27 mouse cellular contexts compared by ENCODE assay signal in the genomic region with DNA sequence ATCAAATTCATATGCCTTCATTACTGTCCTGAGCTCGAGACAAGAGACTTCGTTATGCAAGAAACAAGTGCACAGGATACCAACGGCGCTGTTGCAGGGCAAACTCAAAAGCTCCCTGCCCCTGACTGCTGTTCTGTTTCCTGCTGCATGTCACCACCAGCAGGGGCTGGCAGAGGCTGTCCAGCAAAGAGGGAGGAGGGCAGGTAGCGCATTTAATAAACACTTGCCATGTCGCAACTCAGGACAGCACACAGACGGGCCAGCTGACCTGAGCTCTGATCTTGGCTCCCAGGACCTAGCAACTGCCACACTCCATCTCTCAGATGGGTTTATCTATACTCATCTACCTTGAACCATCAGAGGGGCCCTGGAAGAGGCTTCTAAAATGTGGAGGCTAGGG.
DNase-seq lines count a peak whose midpoint lies in the region; ATAC-seq and TF ChIP-seq lines count a peak whose summit lies in the region.
"Had no signal": no experiment of that assay in that cellular context is flagged by ENCODE, and none has a peak within 500 bp of the region (broad histone marks: within the 10 kb centered on the region; RNA-seq: fewer than 3 reads in every experiment).

No protein-coding gene starts in this region.

- ATAC-seq in lung, postnatal 0 days = no peak
- ATAC-seq in liver, embryonic 15.5 days (ENCODE audit: insufficient read depth) = peak; percentile 73
- ATAC-seq: forebrain, embryonic 13.5 days; inflammation-experienced regulatory T-cells, adult 6 months; midbrain, embryonic 13.5 days had no signal

- no peak overlapping the region for H3K4me3 ChIP-seq in layer of hippocampus, adult 2 months
- H3K4me3 ChIP-seq in lung, postnatal 0 days (ENCODE audit: low read depth, low read length) = no peak overlapping the region
- no peak overlapping the region for H3K4me3 ChIP-seq in liver, embryonic 15.5 days (replicated peaks)
- H3K4me3 ChIP-seq: forebrain, embryonic 13.5 days; heart, adult 2 months; heart, embryonic 12.5 days; hindbrain, embryonic 13.5 days; lung, embryonic 15.5 days; megakaryocyte, embryonic 14.5 days; midbrain, embryonic 13.5 days had no signal

- no peaks in the 10 kb centered on the region for H3K4me1 ChIP-seq in lung, postnatal 0 days (ENCODE audit: insufficient read depth, low read depth, low read length)
- H3K4me1 ChIP-seq in liver, embryonic 15.5 days (replicated peaks) = 0 out of 2 replicates have a peak, but pooled peaks cover 2% of the 10 kb centered on the region
- H3K4me1 ChIP-seq: heart, embryonic 12.5 days; lung, embryonic 15.5 days; megakaryocyte, embryonic 14.5 days had no signal

- H3K4me2 ChIP-seq in lung, postnatal 0 days (replicated peaks; ENCODE audit: low read depth, low read length) = no peak overlapping the region
- peak overlapping the region; percentile 20; the same call in 1 of the 2 replicates for H3K4me2 ChIP-seq in liver, embryonic 15.5 days
- H3K4me2 ChIP-seq: forebrain, embryonic 13.5 days; heart, embryonic 12.5 days; hindbrain, embryonic 13.5 days; lung, embryonic 15.5 days; midbrain, embryonic 13.5 days had no signal

- no peaks in the 10 kb centered on the region for H3K27me3 ChIP-seq in lung, postnatal 0 days (replicated peaks; ENCODE audit: insufficient read depth, low read length)
- H3K27me3 ChIP-seq in liver, embryonic 15.5 days = no peaks in the 10 kb centered on the region
- H3K27me3 ChIP-seq: forebrain, embryonic 13.5 days; hindbrain, embryonic 13.5 days; lung, embryonic 15.5 days; midbrain, embryonic 13.5 days had no signal

- no peaks in the 10 kb centered on the region for H3K9me3 ChIP-seq in lung, postnatal 0 days (ENCODE audit: low read length)
- no peaks in the 10 kb centered on the region for H3K9me3 ChIP-seq in liver, embryonic 15.5 days (replicated peaks)
- H3K9me3 ChIP-seq: forebrain, embryonic 13.5 days; heart, embryonic 12.5 days; hindbrain, embryonic 13.5 days; lung, embryonic 15.5 days; megakaryocyte, embryonic 14.5 days; midbrain, embryonic 13.5 days had no signal

- H3K36me3 ChIP-seq in lung, postnatal 0 days (ENCODE audit: insufficient read depth, low read length) = no peaks in the 10 kb centered on the region
- no peaks in the 10 kb centered on the region for H3K36me3 ChIP-seq in liver, embryonic 15.5 days (replicated peaks)
- H3K36me3 ChIP-seq: heart, embryonic 12.5 days; hindbrain, embryonic 13.5 days; lung, embryonic 15.5 days; midbrain, embryonic 13.5 days had no signal

- no peak for TF ChIP-seq EP300 in lung, postnatal 0 days (IDR thresholded peaks at IDR 0.05)

- H3K27ac ChIP-seq in layer of hippocampus, adult 2 months = peak overlapping the region; percentile 19; the same call in 1 of the 2 replicates
- H3K27ac ChIP-seq in lung, postnatal 0 days (ENCODE audit: low read length) = no peak overlapping the region
- no peak overlapping the region for H3K27ac ChIP-seq in liver, embryonic 15.5 days (replicated peaks)
- H3K27ac ChIP-seq: heart, adult 2 months; hindbrain, embryonic 13.5 days; lung, embryonic 15.5 days; midbrain, embryonic 13.5 days had no signal

- 0 out of 2 replicates have a peak, but pooled peaks have one; percentile 12 for TF ChIP-seq CTCF in layer of hippocampus, adult 2 months (conservative IDR thresholded peaks at IDR 0.05)
- 0 out of 2 replicates have a peak, but pooled peaks have one; percentile 2 for TF ChIP-seq CTCF in lung, postnatal 0 days (IDR thresholded peaks at IDR 0.05)

- no peak for DNase-seq in layer of hippocampus, adult 2 months (ENCODE audit: low spot score in 2 of 2)
- no peak for DNase-seq in layer of hippocampus, postnatal 14 days (ENCODE audit: low spot score in 2 of 2)
- DNase-seq in lung, postnatal 0 days (ENCODE audit: low spot score) = no peak
- DNase-seq in lung, postnatal 36 days = no peak
- DNase-seq in gastrocnemius, adult 18-20 months (ENCODE audit: low spot score) = no peak
- DNase-seq in urinary bladder, adult 18-20 months (ENCODE audit: low spot score in 2 of 2) = no peak
- DNase-seq: adrenal gland, postnatal 10 days; B cell, adult 2 months; cerebellum, adult 11 months; cerebellum, postnatal 14 days; heart, adult 2 months; heart, postnatal 4 days; kidney, adult 11 months; kidney, postnatal 14 days; left cerebral cortex, postnatal 4 days; lung, postnatal 4 days; right cerebral cortex, adult 18-20 months; spleen, adult 18-20 months; thymus, postnatal 14 days had no signal

- WGBS in lung, postnatal 0 days = 54% methylated on average over 7 of the region's 7 CpGs
- WGBS in liver, embryonic 15.5 days (ENCODE audit: insufficient replicate concordance) = 59% methylated on average over 7 of the region's 7 CpGs

- no peak overlapping the region for H3K9ac ChIP-seq in lung, postnatal 0 days (replicated peaks; ENCODE audit: low read depth)
- H3K9ac ChIP-seq in liver, embryonic 15.5 days = no peak overlapping the region
- H3K9ac ChIP-seq: heart, embryonic 12.5 days; hindbrain, embryonic 13.5 days; lung, embryonic 15.5 days; midbrain, embryonic 13.5 days had no signal
